8 mouse cellular contexts compared by ENCODE assay signal in the genomic region with DNA sequence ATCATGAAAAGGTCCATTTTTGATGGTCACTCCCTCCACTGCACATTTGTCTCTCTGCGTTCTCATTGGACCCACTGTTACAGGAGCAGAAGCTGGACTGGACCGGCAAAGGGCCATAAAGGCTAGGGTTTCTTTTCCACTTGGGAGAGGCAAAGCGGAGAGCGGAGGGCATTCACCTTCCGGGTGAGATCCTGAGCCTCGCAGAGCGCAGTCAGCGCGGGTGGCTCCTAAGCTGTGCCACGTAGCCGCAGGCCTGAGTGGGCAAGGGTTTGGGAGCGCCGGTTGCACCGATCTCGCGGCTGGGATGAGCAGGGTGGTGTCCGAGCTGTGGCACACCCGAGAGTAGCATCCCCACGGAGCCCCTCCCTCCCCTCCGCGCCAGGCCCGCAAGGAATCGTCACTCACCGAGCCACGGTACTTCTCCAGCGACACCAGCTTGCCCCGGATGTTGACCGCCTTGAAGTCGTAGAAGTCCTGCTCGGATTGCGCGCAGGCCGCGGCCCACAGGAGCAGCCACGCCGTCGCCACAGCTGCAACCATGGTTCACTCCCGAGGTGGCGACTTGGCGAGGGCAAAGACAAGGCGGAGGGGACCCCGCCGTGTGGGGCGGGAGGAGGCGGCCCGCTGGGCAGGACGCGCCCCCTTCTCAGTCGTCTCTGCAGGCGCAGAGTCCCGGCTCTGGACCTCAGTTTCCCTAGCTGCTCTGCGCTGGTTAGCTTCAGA. TPM values are rescaled to one million over a fixed set of nuclear protein-coding genes. Genes with fewer than 3 reads are reported as not detected.
DNase-seq lines count a peak whose midpoint lies in the region; ATAC-seq lines count a peak whose summit lies in the region.

No protein-coding gene starts in this region.

- 0 out of 2 replicates have a peak, but pooled peaks cover 1% of the 10 kb centered on the region for H3K36me3 ChIP-seq in hindbrain, embryonic 13.5 days

- no peaks in the 10 kb centered on the region for H3K27me3 ChIP-seq in hindbrain, embryonic 13.5 days

- H3K4me1 ChIP-seq in hindbrain, embryonic 13.5 days (replicated peaks): peaks cover 16% of the 10 kb centered on the region

- H3K27ac ChIP-seq in hindbrain, embryonic 13.5 days: peak overlapping the region; percentile 62; the same call in 1 of the 2 replicates

- H3K4me3 ChIP-seq in hindbrain, embryonic 13.5 days: peak overlapping the region; percentile 48

- peak; percentile 81 for ATAC-seq in hindbrain, embryonic 13.5 days (ENCODE audit: low FRiP score)

- H3K9ac ChIP-seq in hindbrain, embryonic 13.5 days: peak overlapping the region; percentile 81

- DNase-seq in R1 (ENCODE audit: low read depth, low spot score): peak; percentile 70
- peak; percentile 76 to 77 for DNase-seq in cerebellum, postnatal 14 days
- peak; percentile 70 to 77 for DNase-seq in frontal cortex, postnatal 36 days (ENCODE audit: low spot score in 2 of 2)
- peak; percentile 32 for DNase-seq in left cerebral cortex, adult 11 months (ENCODE audit: low spot score)
- peak; percentile 75 for DNase-seq in lung, postnatal 36 days
- DNase-seq in right cerebral cortex, adult 18-20 months: peak; percentile 72
- peak; percentile 18 for DNase-seq in urinary bladder, postnatal 10 days (ENCODE audit: low spot score)

- 2% methylated on average over 52 of the region's 52 CpGs for WGBS in hindbrain, embryonic 13.5 days

- no peaks in the 10 kb centered on the region for H3K9me3 ChIP-seq in hindbrain, embryonic 13.5 days

- H3K4me2 ChIP-seq in hindbrain, embryonic 13.5 days: peak overlapping the region; percentile 79

RNA-seq across cellular contexts. Expression of gene Gpx7, which starts 0.5 kb away (rescaled TPM):
- polyA plus RNA-seq in hindbrain, embryonic 13.5 days (2015; fragmentation: Nextera tagmentation; extraction: Ambion mirVana): 34.1 and 35.8 TPM in 2 replicates

RNA-seq across cellular contexts. Expression of gene Shisal2a, which starts 23.1 kb away (rescaled TPM):
- 4.9 and 5.3 TPM in 2 replicates for polyA plus RNA-seq in hindbrain, embryonic 13.5 days (2015; fragmentation: Nextera tagmentation; extraction: Ambion mirVana)

RNA-seq across cellular contexts. Expression of gene Tut4, which starts 52.9 kb away (rescaled TPM):
- polyA plus RNA-seq in hindbrain, embryonic 13.5 days (2015; fragmentation: Nextera tagmentation; extraction: Ambion mirVana): 67.6 and 81.8 TPM in 2 replicates

Comparison
In these comparisons a context has a peak if more than half of its experiments do, and no peak if none do; other contexts are left out.
1. Peak in every context shown above with its lines: DNase-seq, ATAC-seq, H3K4me3 ChIP-seq and H3K27ac ChIP-seq.
2. DNase-seq: peak in every context shown above with its lines; median percentile 76 in cerebellum, postnatal 14 days; 75 in lung, postnatal 36 days; 74 in frontal cortex, postnatal 36 days; 72 in right cerebral cortex, adult 18-20 months; 70 in R1; 32 in left cerebral cortex, adult 11 months; 18 in urinary bladder, postnatal 10 days.